Mouse (Mus musculus) neural tube, embryonic 10.5 days (tissue): ENCODE data around the gene Ddx5.
A peak's percentile ranks its signal among the peaks of the same experiment; 100 is the strongest.
"Not testable (repeated sequence)": the region's sequence is repeated elsewhere in the genome, so short reads cannot be mapped to it uniquely, and the experiment has no call there.

ENCODE experiments used
- DNase-seq: peaks from one replicate; pipeline ENCODE4 v3.0.0-alpha.2; 2017; ENCODE audit warnings: low spot score; ENCODE audit errors: extremely low spot score

The Ddx5 gene

GRCm38 (mm10) chr11:106788775-106789459 is at the start of gene Ddx5, which contains the start of gene Cep95:
Gene Ddx5 (minus strand): TSS chr11:106789185.
Gene Cep95 (plus strand): TSS chr11:106789252.
- peak; percentile 99 for DNase-seq

GRCm38 (mm10) chr11:106828079-106828478 is 39.1 kb upstream of the Ddx5 start:
- DNase-seq: no peak

GRCm38 (mm10) chr11:106824403-106824802 is 35.4 kb upstream of the Ddx5 start:
- DNase-seq: no peak

- no peak for DNase-seq
Observed at GRCm38 (mm10) chr11:106823741-106824140, 34.8 kb upstream of the Ddx5 start.

- no peak for DNase-seq
Observed at GRCm38 (mm10) chr11:106822911-106823310, 33.9 kb upstream of the Ddx5 start.

- no peak for DNase-seq
Observed at GRCm38 (mm10) chr11:106822491-106822890, 33.5 kb upstream of the Ddx5 start.

- DNase-seq: no peak
Observed at GRCm38 (mm10) chr11:106821397-106821796, 32.4 kb upstream of the Ddx5 start.

GRCm38 (mm10) chr11:106820972-106821371 is 32.0 kb upstream of the Ddx5 start:
- DNase-seq: no peak

- no peak for DNase-seq
Observed at GRCm38 (mm10) chr11:106820252-106820651, 31.3 kb upstream of the Ddx5 start.

GRCm38 (mm10) chr11:106819595-106819994 is 30.6 kb upstream of the Ddx5 start:
- no peak for DNase-seq

- DNase-seq: no peak
Observed at GRCm38 (mm10) chr11:106818341-106818740, 29.4 kb upstream of the Ddx5 start.

GRCm38 (mm10) chr11:106817808-106818207 is 28.8 kb upstream of the Ddx5 start:
- DNase-seq: no peak

- no peak for DNase-seq
Observed at GRCm38 (mm10) chr11:106817156-106817555, 28.2 kb upstream of the Ddx5 start.

- DNase-seq: no peak
Observed at GRCm38 (mm10) chr11:106816316-106816715, 27.3 kb upstream of the Ddx5 start.

GRCm38 (mm10) chr11:106815761-106816160 is 26.8 kb upstream of the Ddx5 start:
- no peak for DNase-seq

GRCm38 (mm10) chr11:106815331-106815730 is 26.3 kb upstream of the Ddx5 start:
- no peak for DNase-seq

- DNase-seq: no peak
Observed at GRCm38 (mm10) chr11:106814601-106815320, 25.8 kb upstream of the Ddx5 start.

GRCm38 (mm10) chr11:106812410-106813136 is 23.6 kb upstream of the Ddx5 start:
- DNase-seq: no peak

GRCm38 (mm10) chr11:106807442-106807841 is 18.5 kb upstream of the Ddx5 start:
- DNase-seq: not testable (repeated sequence)

- no peak for DNase-seq
Observed at GRCm38 (mm10) chr11:106802069-106802627, 13.2 kb upstream of the Ddx5 start.

- DNase-seq: no peak
Observed at GRCm38 (mm10) chr11:106795679-106796078, 6.7 kb upstream of the Ddx5 start.

GRCm38 (mm10) chr11:106793846-106794245 is 4.9 kb upstream of the Ddx5 start:
- no peak for DNase-seq
